Mouse (Mus musculus): ENCODE results near the gene Hcls1. TPM values are rescaled to one million over a fixed set of nuclear protein-coding genes. Genes with fewer than 3 reads are reported as not detected.

Gene Hcls1
- polyA plus RNA-seq, 1 experiment from 2014 or later: 1.1 TPM

DNA sequence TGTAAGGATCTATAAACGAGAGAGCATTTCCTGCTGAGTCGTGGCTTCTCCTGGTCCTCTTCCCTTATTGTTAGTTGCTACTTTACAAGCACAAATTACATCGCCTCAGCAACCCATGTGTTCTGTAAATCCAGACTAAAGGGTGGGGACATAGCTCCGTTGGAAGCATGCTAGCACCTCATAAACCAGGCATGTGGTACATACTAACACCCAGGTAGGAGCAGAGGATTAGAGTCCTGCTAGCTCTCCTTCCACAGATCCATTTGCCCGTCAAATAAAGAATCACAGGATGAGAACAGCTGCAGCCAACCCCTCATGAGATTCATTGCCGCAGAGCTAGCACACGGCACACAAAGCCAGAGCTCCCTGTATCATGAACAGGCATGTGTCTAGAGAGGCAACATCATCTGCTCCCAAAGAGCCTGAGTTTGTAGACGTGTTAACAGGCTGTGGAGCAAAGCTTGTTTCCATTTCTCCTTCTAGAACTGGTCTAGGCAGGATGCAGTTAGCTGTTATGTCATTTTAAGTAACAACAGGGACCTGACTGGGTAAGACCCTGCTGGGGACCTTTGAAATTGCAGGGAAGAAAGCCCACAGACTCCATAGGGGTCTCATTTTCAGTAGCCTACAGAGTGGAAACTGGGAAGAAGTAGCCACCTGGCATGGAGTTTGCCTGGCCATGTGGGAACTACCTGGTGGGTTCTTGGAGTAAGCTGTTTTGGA is 15.0 kb downstream of the Hcls1 start:
- DNase-seq (ENCODE audit: low spot score, missing footprints) (no peak), ATAC-seq (ENCODE audit: low FRiP score) (no peak)
- no peak overlapping the region for H3K9ac ChIP-seq (ENCODE audit: low read length)
- WGBS: 76% methylated on average over 8 of the region's 8 CpGs
- H3K36me3 ChIP-seq (ENCODE audit: control insufficient read depth, insufficient read depth, low read length): no peaks in the 10 kb centered on the region
- no peaks in the 10 kb centered on the region for H3K27me3 ChIP-seq (ENCODE audit: control insufficient read depth, insufficient read depth, low read length)
- H3K9me3 ChIP-seq (ENCODE audit: control insufficient read depth, low read length): no peaks in the 10 kb centered on the region
- no peak overlapping the region for H3K4me3 ChIP-seq (ENCODE audit: low read depth, low read length)
- H3K27ac ChIP-seq (ENCODE audit: low read depth, low read length): no peak overlapping the region
- no peak overlapping the region for H3K4me2 ChIP-seq
- peaks cover 4% of the 10 kb centered on the region; the same call in 1 of the 2 replicates for H3K4me1 ChIP-seq (ENCODE audit: control insufficient read depth, insufficient read depth, low read length)

DNA sequence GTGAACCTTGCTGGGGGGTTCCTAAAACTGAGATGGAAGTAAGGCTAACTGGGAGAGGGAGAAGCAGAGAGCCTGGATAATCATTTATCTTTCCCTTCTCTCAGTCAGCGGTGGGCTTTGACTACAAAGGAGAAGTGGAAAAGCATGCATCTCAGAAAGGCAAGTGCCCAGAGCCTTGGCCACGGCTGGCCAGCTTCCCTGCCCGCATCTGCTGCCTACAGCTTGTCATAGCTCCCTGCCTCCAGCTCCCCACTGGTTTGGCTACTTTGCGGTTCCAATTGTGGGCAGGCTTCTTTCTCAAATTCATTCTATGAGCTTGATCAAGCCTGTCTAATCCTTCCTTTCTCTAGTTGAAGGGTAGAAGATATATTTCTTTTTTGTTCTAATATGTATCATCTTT is 16.2 kb downstream of the Hcls1 start:
- DNase-seq (ENCODE audit: low spot score, missing footprints): no peak
- Histone ChIP-seq H3K27ac (ENCODE audit: low read depth, low read length) (no peak overlapping the region), H3K4me2 (no peak overlapping the region), H3K36me3 (ENCODE audit: control insufficient read depth, insufficient read depth, low read length) (no peaks in the 10 kb centered on the region), H3K27me3 (ENCODE audit: control insufficient read depth, insufficient read depth, low read length) (no peaks in the 10 kb centered on the region), H3K4me3 (ENCODE audit: low read depth, low read length) (no peak overlapping the region), H3K9me3 (ENCODE audit: control insufficient read depth, low read length) (no peaks in the 10 kb centered on the region), H3K4me1 (ENCODE audit: control insufficient read depth, insufficient read depth, low read length) (no peaks in the 10 kb centered on the region; the same call in 1 of the 2 replicates), H3K9ac (ENCODE audit: low read length) (no peak overlapping the region)
- WGBS: 12% methylated on average over 4 of the region's 4 CpGs
- no peak for ATAC-seq (ENCODE audit: low FRiP score)

DNA sequence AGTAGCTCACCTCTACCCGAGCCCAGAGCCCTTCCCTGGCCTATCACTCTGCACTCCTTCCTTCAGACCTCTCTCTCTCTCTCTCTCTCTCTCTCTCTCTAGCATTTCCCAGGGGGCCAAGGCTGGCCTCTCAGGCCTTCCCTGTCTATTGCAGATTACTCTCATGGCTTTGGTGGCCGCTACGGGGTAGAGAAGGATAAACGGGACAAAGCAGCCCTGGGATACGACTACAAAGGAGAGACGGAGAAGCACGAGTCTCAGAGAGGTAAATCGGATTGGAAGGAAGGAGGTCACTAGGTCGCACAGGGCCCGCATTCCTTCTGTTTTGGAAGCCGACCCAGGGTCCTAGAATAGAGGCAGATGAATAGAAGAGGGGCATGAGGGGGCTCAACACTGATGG is 20.3 kb downstream of the Hcls1 start:
- H3K9ac ChIP-seq (ENCODE audit: low read length): no peak overlapping the region
- H3K4me1 ChIP-seq (ENCODE audit: control insufficient read depth, insufficient read depth, low read length): no peaks in the 10 kb centered on the region; the same call in 1 of the 2 replicates
- ATAC-seq (ENCODE audit: low FRiP score) (no peak), DNase-seq (ENCODE audit: low spot score, missing footprints) (no peak)
- H3K27me3 ChIP-seq (ENCODE audit: control insufficient read depth, insufficient read depth, low read length): no peaks in the 10 kb centered on the region
- H3K36me3 ChIP-seq (ENCODE audit: control insufficient read depth, insufficient read depth, low read length): no peaks in the 10 kb centered on the region
- no peak overlapping the region for H3K4me3 ChIP-seq (ENCODE audit: low read depth, low read length)
- H3K4me2 ChIP-seq: no peak overlapping the region
- 17% methylated on average over 11 of the region's 11 CpGs for WGBS
- H3K9me3 ChIP-seq (ENCODE audit: control insufficient read depth, low read length): no peaks in the 10 kb centered on the region
- H3K27ac ChIP-seq (ENCODE audit: low read depth, low read length): no peak overlapping the region

DNA sequence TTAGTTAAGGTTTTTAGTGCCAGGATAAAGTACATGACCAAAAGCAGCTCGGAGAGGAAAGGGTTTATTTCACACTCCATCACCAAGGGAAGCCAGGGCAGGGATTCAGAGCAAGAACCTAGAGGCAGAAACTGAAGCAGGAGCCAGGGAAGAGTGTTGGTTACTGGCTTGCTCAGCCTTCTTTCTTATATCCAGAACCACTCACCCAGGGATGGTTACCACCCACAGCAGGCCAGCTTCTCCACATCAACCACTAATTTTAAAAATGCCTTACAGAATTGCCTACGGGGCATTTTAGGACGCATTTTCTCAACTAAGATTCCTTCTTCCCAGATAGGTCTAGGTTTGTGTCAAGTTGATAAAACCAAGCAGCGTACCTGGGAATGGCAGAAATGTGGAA is 28.6 kb downstream of the Hcls1 start:
- Histone ChIP-seq H3K27me3 (ENCODE audit: control insufficient read depth, insufficient read depth, low read length) (no peaks in the 10 kb centered on the region), H3K4me1 (ENCODE audit: control insufficient read depth, insufficient read depth, low read length) (no peaks in the 10 kb centered on the region), H3K9me3 (ENCODE audit: control insufficient read depth, low read length) (no peaks in the 10 kb centered on the region), H3K4me2 (no peak overlapping the region), H3K27ac (ENCODE audit: low read depth, low read length) (no peak overlapping the region), H3K36me3 (ENCODE audit: control insufficient read depth, insufficient read depth, low read length) (no peaks in the 10 kb centered on the region), H3K4me3 (ENCODE audit: low read depth, low read length) (no peak overlapping the region), H3K9ac (ENCODE audit: low read length) (no peak overlapping the region)
- 88% methylated on average over 4 of the region's 4 CpGs for WGBS
- DNase-seq (ENCODE audit: low spot score, missing footprints) (no peak), ATAC-seq (ENCODE audit: low FRiP score) (no peak)

- DNase-seq (ENCODE audit: low spot score, missing footprints) (no peak), ATAC-seq (ENCODE audit: low FRiP score) (no peak)
- H3K27ac ChIP-seq (ENCODE audit: low read depth, low read length): no peak overlapping the region
- H3K9ac ChIP-seq (ENCODE audit: low read length): no peak overlapping the region
- no peaks in the 10 kb centered on the region for H3K9me3 ChIP-seq (ENCODE audit: control insufficient read depth, low read length)
- no peaks in the 10 kb centered on the region for H3K27me3 ChIP-seq (ENCODE audit: control insufficient read depth, insufficient read depth, low read length)
- WGBS: 85% methylated on average over 2 of the region's 2 CpGs
- H3K36me3 ChIP-seq (ENCODE audit: control insufficient read depth, insufficient read depth, low read length): no peaks in the 10 kb centered on the region
- H3K4me2 ChIP-seq: no peak overlapping the region
- no peaks in the 10 kb centered on the region for H3K4me1 ChIP-seq (ENCODE audit: control insufficient read depth, insufficient read depth, low read length)
- no peak overlapping the region for H3K4me3 ChIP-seq (ENCODE audit: low read depth, low read length)
Measured at GRCm38 (mm10) chr16:36979127-36979526, 44.3 kb downstream of the Hcls1 start.

DNA sequence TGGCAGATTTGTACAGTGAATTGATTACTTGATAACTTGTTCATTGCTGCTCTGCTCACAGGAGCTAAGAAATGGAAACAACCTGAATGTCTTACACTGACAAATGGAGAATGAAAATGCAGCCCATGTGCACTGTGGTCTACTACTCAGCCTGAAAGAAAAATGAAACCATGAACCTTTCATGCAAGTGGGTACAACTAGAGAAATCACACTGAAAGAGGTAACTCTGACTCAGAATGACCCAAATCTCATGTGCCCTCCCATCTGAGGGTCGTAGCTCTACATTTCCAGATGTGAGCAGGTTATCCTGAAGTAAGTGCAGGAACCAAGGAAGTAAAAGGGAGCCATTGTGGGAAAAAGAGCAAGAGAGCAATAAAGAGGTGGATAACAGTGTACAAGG is 49.0 kb downstream of the Hcls1 start:
- H3K27ac ChIP-seq (ENCODE audit: low read depth, low read length): no peak overlapping the region
- WGBS: 86% methylated on average over 1 of the region's 1 CpGs
- no peaks in the 10 kb centered on the region for H3K36me3 ChIP-seq (ENCODE audit: control insufficient read depth, insufficient read depth, low read length)
- H3K4me1 ChIP-seq (ENCODE audit: control insufficient read depth, insufficient read depth, low read length): no peaks in the 10 kb centered on the region
- no peak overlapping the region for H3K9ac ChIP-seq (ENCODE audit: low read length)
- ATAC-seq (ENCODE audit: low FRiP score) (no peak), DNase-seq (ENCODE audit: low spot score, missing footprints) (no peak)
- no peaks in the 10 kb centered on the region for H3K9me3 ChIP-seq (ENCODE audit: control insufficient read depth, low read length)
- H3K4me3 ChIP-seq (ENCODE audit: low read depth, low read length): no peak overlapping the region
- no peaks in the 10 kb centered on the region for H3K27me3 ChIP-seq (ENCODE audit: control insufficient read depth, insufficient read depth, low read length)
- H3K4me2 ChIP-seq: no peak overlapping the region

- WGBS: 72% methylated on average over 5 of the region's 5 CpGs
- H3K4me3 ChIP-seq (ENCODE audit: low read depth, low read length): no peak overlapping the region
- no peak for ATAC-seq (ENCODE audit: low FRiP score)
- no peaks in the 10 kb centered on the region for H3K36me3 ChIP-seq (ENCODE audit: control insufficient read depth, insufficient read depth, low read length)
- DNase-seq (ENCODE audit: low spot score, missing footprints): no peak
- H3K4me2 ChIP-seq: no peak overlapping the region
- H3K4me1 ChIP-seq (ENCODE audit: control insufficient read depth, insufficient read depth, low read length): no peaks in the 10 kb centered on the region
- H3K27ac ChIP-seq (ENCODE audit: low read depth, low read length): no peak overlapping the region
- H3K27me3 ChIP-seq (ENCODE audit: control insufficient read depth, insufficient read depth, low read length): no peaks in the 10 kb centered on the region
- H3K9ac ChIP-seq (ENCODE audit: low read length): no peak overlapping the region
- H3K9me3 ChIP-seq (ENCODE audit: control insufficient read depth, low read length): no peaks in the 10 kb centered on the region
Measured at GRCm38 (mm10) chr16:36985636-36986042, 50.9 kb downstream of the Hcls1 start.

DNA sequence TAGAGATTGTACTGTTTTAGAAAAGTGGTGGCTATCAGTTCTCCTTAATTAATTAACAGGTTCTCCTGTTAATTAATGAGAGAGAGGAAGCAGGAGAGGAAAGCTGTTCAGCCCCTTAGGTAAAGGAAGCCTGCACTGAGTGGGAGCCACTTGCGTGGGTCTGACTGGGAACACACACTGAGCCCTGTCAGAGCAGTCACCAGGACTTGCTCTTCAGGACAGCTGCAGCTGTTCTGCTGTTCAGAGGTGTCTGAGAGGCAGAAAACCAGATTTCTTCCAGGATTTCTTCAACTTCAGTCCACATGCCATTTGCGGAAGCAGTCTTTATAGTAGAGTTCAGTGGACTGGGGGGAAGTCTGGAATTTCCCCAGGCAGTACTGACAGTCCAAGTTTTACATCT is 52.6 kb downstream of the Hcls1 start:
- no peak overlapping the region for H3K9ac ChIP-seq (ENCODE audit: low read length)
- ATAC-seq (ENCODE audit: low FRiP score): no peak
- H3K4me1 ChIP-seq (ENCODE audit: control insufficient read depth, insufficient read depth, low read length): no peaks in the 10 kb centered on the region
- no peaks in the 10 kb centered on the region for H3K9me3 ChIP-seq (ENCODE audit: control insufficient read depth, low read length)
- no peaks in the 10 kb centered on the region for H3K36me3 ChIP-seq (ENCODE audit: control insufficient read depth, insufficient read depth, low read length)
- no peak overlapping the region for H3K27ac ChIP-seq (ENCODE audit: low read depth, low read length)
- no peak overlapping the region for H3K4me3 ChIP-seq (ENCODE audit: low read depth, low read length)
- H3K27me3 ChIP-seq (ENCODE audit: control insufficient read depth, insufficient read depth, low read length): no peaks in the 10 kb centered on the region
- WGBS: 77% methylated on average over 2 of the region's 2 CpGs
- DNase-seq (ENCODE audit: low spot score, missing footprints): no peak
- H3K4me2 ChIP-seq: no peak overlapping the region

DNA sequence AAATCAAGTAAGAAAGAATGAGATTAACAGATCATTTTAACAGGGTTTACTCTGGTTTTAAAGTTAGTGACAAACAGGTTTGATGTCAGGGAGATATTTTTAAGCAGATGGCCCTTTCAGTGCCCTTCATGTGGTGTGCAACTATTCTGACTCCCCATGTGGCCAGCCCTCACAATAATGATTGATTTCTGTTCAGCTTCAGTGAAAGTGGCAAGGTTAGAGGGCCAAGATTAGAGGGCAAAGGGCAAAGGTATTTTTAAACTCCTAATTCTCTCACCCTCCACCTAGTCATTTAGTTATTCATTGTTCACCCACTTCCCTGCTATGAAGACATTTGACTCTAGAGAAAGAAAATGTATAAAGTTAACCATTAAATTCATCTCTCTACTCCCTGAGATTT is 53.3 kb downstream of the Hcls1 start:
- Histone ChIP-seq H3K27ac (ENCODE audit: low read depth, low read length) (no peak overlapping the region), H3K36me3 (ENCODE audit: control insufficient read depth, insufficient read depth, low read length) (no peaks in the 10 kb centered on the region), H3K27me3 (ENCODE audit: control insufficient read depth, insufficient read depth, low read length) (no peaks in the 10 kb centered on the region), H3K4me2 (no peak overlapping the region), H3K4me3 (ENCODE audit: low read depth, low read length) (no peak overlapping the region), H3K9me3 (ENCODE audit: control insufficient read depth, low read length) (no peaks in the 10 kb centered on the region), H3K9ac (ENCODE audit: low read length) (no peak overlapping the region), H3K4me1 (ENCODE audit: control insufficient read depth, insufficient read depth, low read length) (no peaks in the 10 kb centered on the region)
- no peak for DNase-seq (ENCODE audit: low spot score, missing footprints)
- no peak for ATAC-seq (ENCODE audit: low FRiP score)

All from midbrain, embryonic 11.5 days (tissue).